Mouse (Mus musculus) layer of hippocampus, postnatal 14 days (tissue): ENCODE measurements around the gene Snai1. TPM values are rescaled to one million over a fixed set of nuclear protein-coding genes. Genes with fewer than 3 reads are reported as not detected.

ENCODE experiments used
- DNase-seq, 2 experiments: peaks; one replicate each; pipeline ENCODE4 v3.0.0; 2021 to 2022; ENCODE audit warnings: low spot score in 2 of 2, mixed read lengths in 1 of 2
- long read RNA-seq, 2 experiments: library from polyadenylated mRNA; stranded (forward); transcript quantifications; one replicate each; pipeline ENCODE4 v2.0.0; 2021
- total RNA-seq, 2 experiments: library from RNA; stranded (reverse); gene quantifications; 2 replicates each; pipeline ENCODE4 v1.2.3; 2021

Snai1 gene
- under 1 TPM; 0.53 to 0.79 TPM for total RNA-seq
- long read RNA-seq, experiment 1: 0 reads
- long read RNA-seq, experiment 2, partial matches to known transcripts: 0 of 1 reads
- long read RNA-seq, experiment 2, other reads (novel, unspliced or antisense): 0 of 1 reads

GRCm38 (mm10) chr2:167537476-167538297, at the start of gene Snai1:
Gene Snai1, plus strand, starts transcription at chr2:167538195.
- peak; percentile 67 to 71 for DNase-seq

- DNase-seq: peak; percentile 59 to 80
Measured at GRCm38 (mm10) chr2:167490813-167491525, 47.0 kb upstream of the Snai1 start.

DNA sequence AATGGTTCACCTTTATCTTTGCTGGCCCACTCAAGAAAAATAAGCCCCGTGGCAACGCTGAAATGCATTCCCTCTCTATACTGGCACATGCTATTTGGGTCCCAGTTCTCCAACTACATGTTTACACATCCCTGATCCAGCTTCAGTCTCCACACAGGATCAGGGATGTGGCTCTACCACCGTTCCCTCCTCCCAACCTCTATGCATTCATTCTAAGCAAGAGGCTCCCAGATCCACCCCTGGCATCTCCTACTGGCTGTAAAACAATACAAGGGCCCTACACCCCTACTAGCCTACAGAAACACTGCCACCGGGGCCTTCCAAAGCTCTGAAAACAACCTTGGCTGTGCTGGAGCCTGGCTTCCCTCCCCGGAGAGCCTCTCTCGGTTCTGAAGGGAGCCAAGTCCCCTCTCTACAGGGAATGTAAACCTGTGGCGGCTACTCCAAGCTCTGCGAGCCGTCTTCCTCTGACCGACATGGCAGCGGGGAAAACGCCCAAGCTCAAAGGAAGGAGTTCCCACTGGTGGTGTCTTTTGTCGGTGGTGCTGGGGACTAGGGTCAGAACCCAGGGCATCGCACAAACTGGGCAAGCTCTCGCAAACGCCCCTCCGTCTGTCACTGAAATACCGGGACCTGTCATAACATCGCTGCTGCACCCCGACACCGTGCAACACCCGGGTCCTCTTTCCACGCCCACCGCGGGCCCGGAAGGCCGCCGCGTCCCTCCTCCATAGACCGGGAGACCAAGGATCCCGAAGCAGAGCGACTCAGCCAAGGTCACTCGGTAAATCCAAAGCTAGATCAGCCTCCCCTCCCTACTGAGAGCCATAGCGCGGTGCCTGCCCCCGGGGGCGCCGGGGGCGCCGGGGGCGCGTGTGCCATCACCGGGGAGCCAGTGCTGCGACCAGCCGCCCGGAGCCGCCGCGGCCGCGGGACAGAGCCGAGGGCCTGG, 46.0 kb upstream of the Snai1 start, which contains the start of gene Rnf114:
Rnf114 (plus strand) TSS at position 889 of the 952 bp plus-strand sequence.
- DNase-seq: peak in 1 of 2 experiments; percentile 35

DNA sequence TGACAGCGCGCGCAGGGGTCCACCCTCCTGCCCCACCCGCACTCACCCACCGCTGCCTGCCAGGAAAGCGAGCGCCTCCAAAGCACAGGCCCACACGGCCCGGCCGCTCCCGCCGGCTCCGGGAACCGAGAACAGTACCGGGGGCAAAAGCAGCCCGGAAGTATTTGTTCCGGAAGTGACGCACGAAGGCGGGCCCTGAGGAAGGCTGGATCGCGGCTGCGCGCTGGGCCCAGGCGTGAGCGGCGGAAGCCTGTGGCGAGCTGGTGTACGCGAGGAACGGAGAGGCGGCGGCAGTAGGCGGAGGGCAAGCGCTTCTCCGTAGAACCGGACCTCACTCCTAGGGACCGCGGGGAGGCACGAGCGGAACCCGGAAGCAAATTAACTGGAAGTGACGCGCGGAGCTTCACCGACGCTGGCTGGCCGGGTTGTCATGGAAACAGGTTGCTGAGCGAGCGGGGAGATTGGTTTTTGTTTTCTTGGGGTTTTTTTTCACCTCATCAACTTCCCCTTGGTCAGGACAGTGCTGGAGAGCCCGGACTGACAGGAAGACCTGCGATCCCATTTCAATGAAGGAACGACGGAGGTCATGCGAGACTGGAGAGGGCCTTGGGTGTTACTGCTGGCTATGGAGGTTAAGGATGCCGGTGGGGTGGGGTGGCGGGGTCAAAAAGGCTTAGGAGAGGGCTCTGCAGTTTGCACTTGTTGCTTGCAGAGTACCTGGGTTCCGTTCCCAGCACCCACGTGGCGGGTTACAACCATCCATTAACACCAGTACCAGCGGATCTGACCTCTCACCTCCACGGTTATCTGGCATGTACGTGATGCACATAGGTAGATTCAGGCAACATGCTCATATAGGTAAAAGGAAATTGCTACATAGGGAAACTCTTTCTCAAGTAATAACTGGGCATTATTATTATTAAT, 45.0 kb upstream of the Snai1 start, which contains the start of gene Spata2:
Spata2 (minus strand) TSS at position 175 of the 924 bp plus-strand sequence.
- peak; percentile 93 to 96 for DNase-seq

DNA sequence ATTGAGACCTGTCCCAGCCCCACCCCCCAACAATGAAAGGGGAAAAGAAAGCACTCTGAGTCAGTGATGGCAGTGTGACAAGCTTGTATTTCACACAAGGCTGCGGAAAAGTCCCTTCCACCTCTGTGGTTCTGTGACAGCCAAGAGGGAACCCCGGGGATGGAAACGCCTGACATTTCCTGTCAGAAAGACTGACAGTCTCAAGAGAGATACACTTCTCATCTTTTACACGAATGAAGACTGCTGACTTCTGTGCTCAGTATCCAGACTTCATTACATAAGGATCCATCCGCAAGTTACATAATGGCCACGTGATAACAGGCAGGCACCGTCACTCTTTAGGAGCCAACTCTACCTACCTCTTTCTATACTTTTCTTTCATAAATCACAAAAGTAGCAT, 41.6 kb upstream of the Snai1 start:
- no peak for DNase-seq

- DNase-seq: no peak
Measured at GRCm38 (mm10) chr2:167497272-167497671, 40.7 kb upstream of the Snai1 start.

GRCm38 (mm10) chr2:167502554-167503252, 35.3 kb upstream of the Snai1 start:
- DNase-seq: no peak

- DNase-seq: peak; percentile 85 to 90
Measured at GRCm38 (mm10) chr2:167503253-167503895, 34.6 kb upstream of the Snai1 start.

GRCm38 (mm10) chr2:167503896-167504349, 34.1 kb upstream of the Snai1 start:
- no peak for DNase-seq

GRCm38 (mm10) chr2:167505127-167505526, 32.9 kb upstream of the Snai1 start:
- no peak for DNase-seq

DNA sequence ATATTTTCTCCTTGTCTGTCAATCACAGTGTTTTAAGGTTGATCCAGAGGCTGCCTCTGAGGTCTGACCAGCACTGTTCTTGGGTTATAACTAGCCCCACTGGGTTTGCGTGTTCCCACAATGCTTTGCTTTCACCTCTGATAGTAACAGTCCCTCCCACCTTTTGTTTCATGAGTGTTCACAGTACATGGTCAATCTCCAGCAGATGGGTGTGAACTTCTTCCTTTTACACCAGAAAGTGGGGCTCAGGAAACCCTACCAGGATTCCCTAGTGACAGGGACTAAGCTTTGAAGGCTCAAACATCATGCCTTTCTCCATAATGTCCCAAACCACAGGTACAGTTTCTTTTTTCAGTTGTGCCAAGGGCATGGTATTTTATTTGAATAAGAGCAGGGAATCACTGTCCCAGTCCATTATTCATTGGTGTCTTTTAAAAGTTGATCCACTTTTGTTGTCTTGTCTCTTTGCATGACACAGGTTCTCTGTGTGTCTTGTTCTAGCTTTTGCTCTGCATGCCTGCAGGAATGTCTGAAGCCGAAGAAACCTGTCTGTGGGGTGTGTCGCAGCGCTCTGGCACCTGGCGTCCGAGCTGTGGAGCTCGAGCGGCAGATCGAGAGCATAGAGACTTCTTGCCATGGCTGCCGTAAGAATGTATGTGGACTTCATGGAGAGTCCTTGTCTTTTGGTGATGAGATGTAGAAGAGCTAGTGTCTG, 31.3 kb upstream of the Snai1 start:
- DNase-seq: no peak

- no peak for DNase-seq
Measured at GRCm38 (mm10) chr2:167507719-167508385, 30.1 kb upstream of the Snai1 start.

- DNase-seq: no peak
Measured at GRCm38 (mm10) chr2:167508569-167508968, 29.4 kb upstream of the Snai1 start.

- no peak for DNase-seq
Measured at GRCm38 (mm10) chr2:167510485-167510884, 27.5 kb upstream of the Snai1 start.

DNA sequence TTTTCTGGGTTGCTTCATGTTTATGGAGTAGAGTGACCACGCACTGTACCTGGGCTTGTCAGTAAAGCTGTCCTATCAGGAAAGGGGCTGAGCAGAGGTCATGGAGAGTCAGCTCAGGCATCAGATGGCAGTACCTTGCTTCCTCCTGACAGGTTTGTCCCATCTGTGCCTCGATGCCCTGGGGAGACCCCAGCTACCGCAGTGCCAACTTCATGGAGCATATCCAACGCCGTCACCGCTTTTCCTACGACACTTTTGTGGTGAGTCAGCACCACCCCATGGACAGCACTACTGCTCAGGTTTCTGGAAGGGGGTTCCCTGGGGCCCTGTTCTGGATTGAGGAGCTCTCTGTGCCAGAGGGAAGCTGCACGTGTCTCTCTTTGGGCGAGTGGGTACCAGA, 25.6 kb upstream of the Snai1 start:
- no peak for DNase-seq

DNA sequence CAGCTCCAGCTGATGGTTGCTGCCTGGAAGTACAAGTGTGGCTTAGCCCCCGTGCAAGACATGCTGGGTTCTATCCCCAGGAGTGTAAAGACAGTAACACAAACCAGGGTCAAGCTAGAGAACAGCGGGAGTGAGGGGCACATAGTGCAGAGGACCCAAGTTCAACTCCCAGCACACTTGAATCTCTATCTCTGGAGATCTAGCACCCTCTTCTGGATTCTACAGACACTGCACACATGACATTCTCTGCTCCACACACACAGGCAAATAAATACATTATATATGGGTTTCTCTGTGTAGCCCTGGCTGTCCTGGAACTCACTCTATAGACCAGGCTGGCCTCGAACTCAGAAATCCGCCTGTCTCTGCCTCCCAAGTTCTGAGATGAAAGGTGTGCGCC, 25.0 kb upstream of the Snai1 start:
- no peak for DNase-seq

- DNase-seq: no peak
Measured at GRCm38 (mm10) chr2:167514641-167515040, 23.4 kb upstream of the Snai1 start.
